Mouse (Mus musculus) C2C12 (cell line): Measurements from ENCODE around the gene Mybl2. TPM values are rescaled to one million over a fixed set of nuclear protein-coding genes. Genes with fewer than 3 reads are reported as not detected.
A peak's percentile ranks its signal among the peaks of the same experiment; 100 is the strongest.

Experiments
- H3K27me3 ChIP-seq: one replicate; pipeline ENCODE4 v1.6.1; 2011; ENCODE audit not compliant: control insufficient read depth, insufficient read depth, insufficient read length
- H3K36me3 ChIP-seq: one replicate; pipeline ENCODE4 v1.6.1; 2011; ENCODE audit not compliant: control insufficient read depth, insufficient read depth
- H3K4me3 ChIP-seq: one replicate; pipeline ENCODE4 v1.5.1; 2011; ENCODE audit warnings: mild to moderate bottlenecking, control low read depth; ENCODE audit not compliant: poor library complexity, insufficient read depth, severe bottlenecking
- H3K79me2 ChIP-seq: one replicate; pipeline ENCODE4 v1.6.1; 2011; ENCODE audit not compliant: control insufficient read depth, insufficient read depth
- H3K79me3 ChIP-seq: one replicate; pipeline ENCODE4 v1.6.1; 2011; ENCODE audit warnings: low read depth, control low read depth
- H3ac ChIP-seq: one replicate; pipeline ENCODE3; 2011; ENCODE audit warnings: low read depth; ENCODE audit not compliant: control insufficient read depth, insufficient read length
- CEBPB ChIP-seq: IDR thresholded peaks from one replicate; pipeline ENCODE4 v1.6.1; 2011; ENCODE audit warnings: low read depth, mild to moderate bottlenecking, control low read depth, moderate library complexity
- CTCF ChIP-seq: IDR thresholded peaks from one replicate; pipeline ENCODE4 v1.5.1; 2011; ENCODE audit not compliant: control insufficient read depth, insufficient read depth, insufficient read length
- FOSL1 ChIP-seq: IDR thresholded peaks from one replicate; pipeline ENCODE4 v1.8.0; 2011; ENCODE audit warnings: mild to moderate bottlenecking, low read length; ENCODE audit not compliant: poor library complexity, insufficient read depth, severe bottlenecking
- MAX ChIP-seq: IDR thresholded peaks from one replicate; pipeline ENCODE4 v1.6.1; 2011; ENCODE audit warnings: mild to moderate bottlenecking, control low read depth
- MYOD1 ChIP-seq: IDR thresholded peaks from one replicate; pipeline ENCODE4 v1.6.1; 2011; ENCODE audit warnings: low read depth; ENCODE audit not compliant: control insufficient read depth, insufficient read length
- MYOG ChIP-seq: IDR thresholded peaks from one replicate; pipeline ENCODE4 v1.6.1; 2011; ENCODE audit not compliant: control insufficient read depth, insufficient read length; ENCODE audit errors: extremely low read depth
- USF1 ChIP-seq: IDR thresholded peaks from one replicate; pipeline ENCODE4 v1.6.1; 2011; ENCODE audit warnings: low read depth, mild to moderate bottlenecking, control low read depth, moderate library complexity
- polyA plus RNA-seq: library from polyadenylated mRNA; unstranded; fragments of >200 nt; fragmentation: generic; extraction: Trizol; gene quantifications from one replicate; pipeline ENCODE4 v1.2.1, GENCODE M21; 2012; ENCODE audit warnings: missing spikeins

Gene Mybl2
- polyA plus RNA-seq, 1 experiment, result 37.8 TPM

- H3K4me3 ChIP-seq, result no peak overlapping the region
- no peaks in the 10 kb centered on the region for H3K27me3 ChIP-seq
- H3K79me2 ChIP-seq, result no peaks in the 10 kb centered on the region
- H3K36me3 ChIP-seq, result peaks cover 51% of the 10 kb centered on the region
- H3ac ChIP-seq, result no peak overlapping the region
- no peaks in the 10 kb centered on the region for H3K79me3 ChIP-seq
- TF ChIP-seq MAX (no peak), FOSL1 (no peak), CEBPB (no peak), USF1 (no peak), MYOD1 (no peak), MYOG (no peak), CTCF (no peak)
Observed at GRCm38 (mm10) chr2:163039940-163040339, 14.5 kb upstream of the Mybl2 start.

DNA sequence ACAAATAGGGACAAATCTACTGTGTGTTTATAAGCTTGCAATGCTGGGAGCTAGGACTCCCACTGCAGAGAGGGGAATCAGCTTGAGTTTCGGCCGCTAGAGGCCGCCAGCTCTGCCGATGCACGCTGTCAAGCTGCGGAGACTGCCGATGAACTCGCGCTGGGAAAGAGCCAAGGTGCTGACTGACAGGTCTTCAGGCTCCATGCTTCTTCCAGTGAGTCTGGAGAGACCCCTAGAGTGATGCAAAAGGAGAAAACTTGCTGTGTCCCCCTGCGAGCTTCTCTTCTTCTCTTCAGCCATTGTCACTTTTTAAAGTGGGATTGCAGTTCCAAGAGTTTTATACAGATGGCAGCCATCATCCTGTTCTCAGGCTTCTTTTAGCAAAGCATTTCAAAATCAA, 6.4 kb upstream of the Mybl2 start:
- Histone ChIP-seq H3K27me3 (no peaks in the 10 kb centered on the region), H3K4me3 (no peak overlapping the region), H3K36me3 (peaks cover 39% of the 10 kb centered on the region), H3K79me3 (no peaks in the 10 kb centered on the region), H3ac (no peak overlapping the region), H3K79me2 (no peaks in the 10 kb centered on the region)
- TF ChIP-seq CEBPB, result no peak
- TF ChIP-seq CTCF, result peak; percentile 82

DNA sequence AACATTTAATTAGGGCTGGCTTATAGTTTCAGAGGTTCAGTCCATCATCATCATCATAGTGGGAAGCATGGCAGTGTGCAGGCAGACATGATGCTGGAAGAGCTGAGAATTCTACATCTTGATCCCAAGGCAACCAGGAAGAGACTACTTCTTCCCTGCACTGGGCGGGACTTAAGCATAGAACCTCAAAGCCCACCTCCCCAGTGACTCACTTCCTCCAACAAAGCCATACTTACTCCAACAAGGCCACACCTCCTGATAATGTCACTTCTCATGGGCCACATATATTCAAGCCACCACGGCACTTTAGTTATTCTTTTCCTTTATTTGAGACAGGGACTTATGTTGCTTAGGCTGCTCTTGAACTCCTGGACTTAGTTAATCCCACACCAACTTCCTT, 5.4 kb upstream of the Mybl2 start:
- H3K79me2 ChIP-seq, result no peaks in the 10 kb centered on the region
- H3K27me3 ChIP-seq, result no peaks in the 10 kb centered on the region
- no peaks in the 10 kb centered on the region for H3K79me3 ChIP-seq
- peaks cover 31% of the 10 kb centered on the region for H3K36me3 ChIP-seq
- H3K4me3 ChIP-seq, result no peak overlapping the region
- no peak for TF ChIP-seq MAX
- no peak for TF ChIP-seq CTCF
- no peak for TF ChIP-seq USF1
- no peak overlapping the region for H3ac ChIP-seq

GRCm38 (mm10) chr2:163051691-163052090, 2.8 kb upstream of the Mybl2 start:
- H3K27me3 ChIP-seq, result no peaks in the 10 kb centered on the region
- peaks cover 14% of the 10 kb centered on the region for H3K79me3 ChIP-seq
- peaks cover 12% of the 10 kb centered on the region for H3K36me3 ChIP-seq
- H3K79me2 ChIP-seq, result peaks cover 23% of the 10 kb centered on the region
- no peak overlapping the region for H3ac ChIP-seq
- H3K4me3 ChIP-seq, result no peak overlapping the region
- TF ChIP-seq CTCF (no peak), USF1 (no peak), CEBPB (no peak), MYOG (no peak), FOSL1 (no peak), MAX (no peak), MYOD1 (no peak)

GRCm38 (mm10) chr2:163052101-163052500, 2.4 kb upstream of the Mybl2 start:
- H3K79me2 ChIP-seq, result peaks cover 27% of the 10 kb centered on the region
- H3K4me3 ChIP-seq, result no peak overlapping the region
- peaks cover 8% of the 10 kb centered on the region for H3K36me3 ChIP-seq
- peaks cover 19% of the 10 kb centered on the region for H3K79me3 ChIP-seq
- no peaks in the 10 kb centered on the region for H3K27me3 ChIP-seq
- TF ChIP-seq CEBPB, result no peak
- no peak for TF ChIP-seq MYOD1
- TF ChIP-seq MYOG, result no peak
- no peak for TF ChIP-seq FOSL1
- TF ChIP-seq CTCF, result no peak
- TF ChIP-seq MAX, result no peak
- no peak for TF ChIP-seq USF1
- no peak overlapping the region for H3ac ChIP-seq

DNA sequence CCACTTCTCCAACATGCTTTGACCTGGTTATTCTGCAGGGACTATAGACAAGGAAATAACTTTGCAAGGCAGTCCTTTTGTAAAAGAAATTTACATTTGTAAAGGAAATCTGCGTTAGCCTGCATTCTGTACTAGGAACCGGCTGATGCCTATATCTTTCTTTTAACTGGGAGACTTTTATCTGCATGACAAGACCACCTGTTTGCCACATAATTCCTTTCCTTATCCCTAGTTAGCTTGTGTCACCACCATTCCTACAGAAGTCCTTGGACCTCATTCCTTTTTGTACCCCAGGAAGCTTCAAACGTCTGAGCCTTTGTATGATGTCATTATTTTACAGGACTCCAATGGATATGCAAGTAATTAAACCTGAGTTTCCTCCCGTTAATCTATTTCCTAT, 1.7 kb upstream of the Mybl2 start:
- peaks cover 26% of the 10 kb centered on the region for H3K79me3 ChIP-seq
- no peaks in the 10 kb centered on the region for H3K27me3 ChIP-seq
- H3K36me3 ChIP-seq, result peaks cover under 1% of the 10 kb centered on the region
- no peak overlapping the region for H3ac ChIP-seq
- H3K4me3 ChIP-seq, result no peak overlapping the region
- peaks cover 34% of the 10 kb centered on the region for H3K79me2 ChIP-seq
- TF ChIP-seq CTCF (no peak), FOSL1 (no peak), USF1 (no peak), CEBPB (no peak), MYOD1 (no peak), MYOG (no peak), MAX (no peak)
